Comparison of ENCODE assay signal across 8 mouse cellular contexts in genomic region chr1:137221087-137222057, GRCm38 (mm10).
A peak's percentile ranks its signal among the peaks of the same experiment; 100 is the strongest.
DNase-seq lines count a peak whose midpoint lies in the region; ATAC-seq and TF ChIP-seq lines count a peak whose summit lies in the region.

No protein-coding gene starts in this region.

- H3K4me1 ChIP-seq in embryonic facial prominence, embryonic 10.5 days = peaks cover 20% of the 10 kb centered on the region
- peaks cover 5% of the 10 kb centered on the region for H3K4me1 ChIP-seq in heart, postnatal 0 days (ENCODE audit: control insufficient read depth, insufficient read depth)
- H3K4me1 ChIP-seq in liver, embryonic 13.5 days (replicated peaks) = peaks cover 11% of the 10 kb centered on the region; the same call in 1 of the 2 replicates
- H3K4me1 ChIP-seq in stomach, embryonic 15.5 days = peaks cover 3% of the 10 kb centered on the region; the same call in 1 of the 2 replicates

- no peaks in the 10 kb centered on the region for H3K36me3 ChIP-seq in embryonic facial prominence, embryonic 10.5 days (replicated peaks)
- no peaks in the 10 kb centered on the region for H3K36me3 ChIP-seq in heart, postnatal 0 days (replicated peaks; ENCODE audit: control insufficient read depth, insufficient read depth, low read length)
- no peaks in the 10 kb centered on the region for H3K36me3 ChIP-seq in liver, embryonic 13.5 days
- H3K36me3 ChIP-seq in stomach, embryonic 15.5 days = no peaks in the 10 kb centered on the region

- ATAC-seq in heart, postnatal 0 days (ENCODE audit: insufficient read depth, low read depth) = no peak
- no peak for ATAC-seq in liver, embryonic 13.5 days (ENCODE audit: low read depth)
- 0 out of 2 replicates have a peak, but pooled peaks have one; percentile 10 for ATAC-seq in stomach, embryonic 15.5 days (ENCODE audit: insufficient read depth, low FRiP score, low read depth)

- H3K4me3 ChIP-seq in left cerebral cortex, adult 2 months = peak overlapping the region; percentile 37
- peak overlapping the region; percentile 51 for H3K4me3 ChIP-seq in embryonic facial prominence, embryonic 10.5 days
- H3K4me3 ChIP-seq in heart, postnatal 0 days (ENCODE audit: low read depth, low read length) = peak overlapping the region; percentile 39
- peak overlapping the region; percentile 27; the same call in 1 of the 2 replicates for H3K4me3 ChIP-seq in liver, embryonic 13.5 days (replicated peaks)
- H3K4me3 ChIP-seq in stomach, embryonic 15.5 days (replicated peaks) = peak overlapping the region; percentile 19; the same call in 1 of the 2 replicates

- H3K27ac ChIP-seq in left cerebral cortex, adult 2 months = no peak overlapping the region
- H3K27ac ChIP-seq in embryonic facial prominence, embryonic 10.5 days (replicated peaks) = peak overlapping the region; percentile 57; the same call in 1 of the 2 replicates
- H3K27ac ChIP-seq in heart, postnatal 0 days (ENCODE audit: low read depth) = no peak overlapping the region
- H3K27ac ChIP-seq in liver, embryonic 13.5 days = no peak overlapping the region
- no peak overlapping the region for H3K27ac ChIP-seq in stomach, embryonic 15.5 days

- DNase-seq in left cerebral cortex, adult 2 months (ENCODE audit: extremely low spot score in 1 of 2, low spot score in 2 of 2) = no peak
- no peak for DNase-seq in left cerebral cortex, postnatal 36 days (ENCODE audit: low spot score in 2 of 2)
- DNase-seq in embryonic facial prominence, embryonic 10.5 days (ENCODE audit: low spot score) = peak; percentile 50
- no peak for DNase-seq in heart, postnatal 0 days (ENCODE audit: low spot score)
- DNase-seq in liver, embryonic 13.5 days = no peak
- DNase-seq in gastrocnemius, postnatal 10 days = no peak
- DNase-seq in cerebellum, postnatal 36 days = no peak

- peak overlapping the region; percentile 63 for H3K4me2 ChIP-seq in heart, postnatal 0 days (ENCODE audit: low read depth, low read length)
- peak overlapping the region; percentile 52 for H3K4me2 ChIP-seq in liver, embryonic 13.5 days
- H3K4me2 ChIP-seq in stomach, embryonic 15.5 days = peak overlapping the region; percentile 56

- no peak for TF ChIP-seq CTCF in left cerebral cortex, adult 2 months (IDR thresholded peaks at IDR 0.05)
- no peak for TF ChIP-seq CTCF in heart, postnatal 0 days (IDR thresholded peaks at IDR 0.05; ENCODE audit: low read depth)

- H3K9ac ChIP-seq in heart, postnatal 0 days (replicated peaks; ENCODE audit: low read depth, low read length) = no peak overlapping the region
- H3K9ac ChIP-seq in liver, embryonic 13.5 days = no peak overlapping the region
- no peak overlapping the region for H3K9ac ChIP-seq in stomach, embryonic 15.5 days

- peaks cover 21% of the 10 kb centered on the region for H3K27me3 ChIP-seq in embryonic facial prominence, embryonic 10.5 days (replicated peaks; ENCODE audit: low read depth, poor library complexity, severe bottlenecking)
- peaks cover 7% of the 10 kb centered on the region; the same call in 1 of the 2 replicates for H3K27me3 ChIP-seq in heart, postnatal 0 days (ENCODE audit: control insufficient read depth, insufficient read depth, low read length)
- 0 out of 2 replicates have a peak, but pooled peaks cover 3% of the 10 kb centered on the region for H3K27me3 ChIP-seq in liver, embryonic 13.5 days
- H3K27me3 ChIP-seq in stomach, embryonic 15.5 days (replicated peaks) = no peaks in the 10 kb centered on the region; the same call in 1 of the 2 replicates

- intact Hi-C loops in left cerebral cortex, adult 2 months (cut with DNase I) = loop anchor here (5.0 kb wide), 1 partner anchor 479 kb away; no protein-coding TSS in a partner anchor
- intact Hi-C loops in left cerebral cortex, postnatal 36 days (cut with DNase I) = loop anchor here (10.0 kb wide), 2 partner anchors 267 to 477 kb away; no protein-coding TSS in a partner anchor

- WGBS in embryonic facial prominence, embryonic 10.5 days = 12% methylated on average over 25 of the region's 25 CpGs
- 14% methylated on average over 25 of the region's 25 CpGs for WGBS in heart, postnatal 0 days
- 17% methylated on average over 25 of the region's 25 CpGs for WGBS in liver, embryonic 13.5 days (ENCODE audit: insufficient replicate concordance)
- WGBS in stomach, embryonic 15.5 days = 10% methylated on average over 25 of the region's 25 CpGs

- H3K9me3 ChIP-seq in embryonic facial prominence, embryonic 10.5 days = no peaks in the 10 kb centered on the region
- H3K9me3 ChIP-seq in heart, postnatal 0 days (replicated peaks; ENCODE audit: control insufficient read depth, low read length) = no peaks in the 10 kb centered on the region
- no peaks in the 10 kb centered on the region for H3K9me3 ChIP-seq in liver, embryonic 13.5 days (replicated peaks)
- H3K9me3 ChIP-seq in stomach, embryonic 15.5 days = no peaks in the 10 kb centered on the region

- TF ChIP-seq EP300 in heart, postnatal 0 days (IDR thresholded peaks at IDR 0.05; ENCODE audit: low read depth) = no peak
